Mouse (Mus musculus): ENCODE measurements at regions not wholly inside any gene's neighbourhood (a gene's known extent, or its start where the extent isn't known, plus 50 kb on each side); places are given as distances from the start of the nearest gene placed in this dataset.

DNA sequence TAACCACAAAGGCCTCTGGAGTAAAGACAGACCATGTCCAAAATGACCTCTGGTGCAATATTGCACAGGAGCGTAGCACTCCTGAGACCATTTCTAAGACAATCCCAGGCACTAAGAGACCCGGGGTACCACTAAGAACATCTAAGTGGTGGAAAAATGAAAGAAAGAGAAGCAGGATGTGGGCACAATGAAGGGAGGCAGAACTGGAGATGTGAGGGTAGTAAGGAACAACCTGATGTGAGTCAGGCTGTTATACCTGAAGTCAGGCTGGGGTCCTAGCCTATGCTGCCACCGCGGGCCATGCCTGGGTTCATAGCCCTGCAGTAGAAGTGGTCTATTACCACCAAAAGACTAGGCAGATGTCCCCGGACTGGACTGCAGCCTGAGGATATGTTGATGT, 1051.4 kb downstream of the Gsdmc2 start:
- no peak for ATAC-seq (replicated peaks; ENCODE audit: poor library complexity)

DNA sequence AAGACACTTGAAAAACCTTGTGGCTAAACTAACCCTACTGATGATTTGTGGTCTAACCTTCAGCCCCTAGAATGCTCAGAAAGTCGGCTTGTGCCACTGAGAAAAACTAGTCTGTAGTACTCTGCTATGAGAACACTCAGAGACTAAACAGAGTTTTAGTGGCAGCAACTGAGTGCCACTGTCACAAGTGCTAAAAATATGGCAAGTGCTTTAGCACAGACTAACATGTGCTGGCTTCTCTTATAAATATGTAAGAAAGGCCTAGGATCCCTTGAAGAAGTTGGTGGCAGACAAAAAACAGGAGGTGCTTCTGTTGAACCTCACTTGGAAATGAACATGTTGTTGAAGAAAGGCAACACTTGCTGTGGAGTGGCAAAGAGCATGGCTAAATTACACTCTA, 1052.9 kb downstream of the Gsdmc2 start:
- ATAC-seq (replicated peaks; ENCODE audit: poor library complexity): no peak

DNA sequence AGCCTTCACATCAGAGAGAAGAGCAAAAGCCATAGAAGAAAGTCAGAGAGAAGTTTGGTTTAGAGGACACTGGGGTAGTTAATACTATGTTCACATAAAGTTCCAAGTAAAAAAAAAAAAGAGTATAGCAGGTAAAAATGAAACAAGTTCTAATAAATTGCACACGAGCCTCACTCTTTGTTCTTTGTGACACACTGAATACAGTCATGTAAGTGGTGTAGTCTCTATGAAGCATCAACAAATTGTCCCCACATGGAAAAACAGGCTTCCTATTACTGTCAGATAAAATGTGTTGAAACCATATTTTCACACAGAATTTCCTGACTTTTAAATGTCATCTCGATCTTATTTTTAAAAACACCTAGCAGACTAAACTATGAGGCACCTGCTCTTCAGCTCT, 1057.2 kb downstream of the Gsdmc2 start:
- no peak for ATAC-seq (replicated peaks; ENCODE audit: poor library complexity)

DNA sequence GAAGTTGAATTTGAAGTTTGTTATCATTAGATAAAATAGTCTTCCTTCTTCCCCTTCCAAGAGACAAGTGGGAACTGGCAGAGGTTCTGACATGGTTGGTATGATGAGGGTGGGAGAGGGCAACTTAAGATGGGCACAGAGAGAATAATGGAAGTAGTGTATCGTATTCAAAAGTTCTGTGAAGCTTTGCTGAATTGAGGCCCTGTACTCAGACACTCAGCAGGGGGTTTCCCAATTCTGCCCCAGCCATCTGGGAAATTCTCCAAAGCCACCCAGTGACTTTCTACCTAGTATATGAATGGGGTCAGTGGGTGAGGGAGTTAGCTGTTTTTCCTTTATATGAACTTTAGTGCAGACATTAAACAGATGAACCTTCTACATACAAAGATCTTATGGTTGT, 1058.7 kb downstream of the Gsdmc2 start:
- ATAC-seq (replicated peaks; ENCODE audit: poor library complexity): no peak

DNA sequence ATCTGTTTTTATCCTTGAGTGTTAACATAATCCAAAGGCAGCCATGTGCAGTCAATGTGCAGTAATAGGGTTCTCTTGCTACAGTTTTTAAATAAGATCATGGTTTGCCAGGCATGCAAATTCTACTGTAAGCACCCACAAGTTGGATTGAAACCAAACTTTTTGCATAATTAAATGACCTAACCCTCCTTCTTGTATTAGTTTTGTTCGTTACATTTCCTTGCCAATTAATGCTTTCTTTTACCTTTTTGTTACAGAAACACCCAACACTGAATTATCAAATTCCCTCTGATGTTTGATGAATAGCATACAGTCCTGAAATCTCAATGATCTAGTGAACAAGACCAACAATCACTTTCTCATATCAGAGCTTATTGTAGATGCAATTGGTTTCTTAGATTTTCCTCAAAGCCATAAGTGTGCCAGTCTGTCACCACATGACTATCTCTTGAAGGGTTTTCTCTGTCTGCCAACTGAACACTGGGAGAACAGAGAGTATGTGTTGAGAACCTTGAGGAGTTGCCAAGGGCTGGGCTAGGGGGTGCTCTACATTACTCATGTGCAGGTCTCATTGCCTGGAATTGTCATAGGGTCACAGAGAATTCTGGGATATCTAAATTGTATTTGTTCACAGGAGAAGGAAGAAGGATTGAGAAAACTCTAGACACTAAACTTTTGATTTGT, 1060.4 kb downstream of the Gsdmc2 start:
- no peak for ATAC-seq (replicated peaks; ENCODE audit: poor library complexity)

DNA sequence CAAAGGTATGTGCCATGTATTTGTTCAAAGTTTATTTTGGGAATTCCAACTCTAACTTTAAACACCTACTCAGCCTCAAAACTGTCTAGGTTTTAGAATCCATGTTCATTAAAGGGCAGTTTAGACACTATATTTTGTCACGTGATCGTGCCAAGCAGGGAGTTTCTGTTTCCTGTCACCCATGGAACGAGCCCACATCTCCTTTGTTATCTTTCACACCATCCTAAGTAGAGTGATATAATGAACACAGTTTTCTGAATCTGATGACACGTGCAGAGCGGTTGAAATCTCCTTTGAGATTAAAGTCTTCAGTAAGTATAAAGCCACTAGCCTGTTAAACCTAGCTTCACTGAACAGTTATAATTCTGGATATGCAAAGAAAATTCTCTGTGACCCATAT, 1066.1 kb downstream of the Gsdmc2 start:
- no peak for ATAC-seq (replicated peaks; ENCODE audit: poor library complexity)

DNA sequence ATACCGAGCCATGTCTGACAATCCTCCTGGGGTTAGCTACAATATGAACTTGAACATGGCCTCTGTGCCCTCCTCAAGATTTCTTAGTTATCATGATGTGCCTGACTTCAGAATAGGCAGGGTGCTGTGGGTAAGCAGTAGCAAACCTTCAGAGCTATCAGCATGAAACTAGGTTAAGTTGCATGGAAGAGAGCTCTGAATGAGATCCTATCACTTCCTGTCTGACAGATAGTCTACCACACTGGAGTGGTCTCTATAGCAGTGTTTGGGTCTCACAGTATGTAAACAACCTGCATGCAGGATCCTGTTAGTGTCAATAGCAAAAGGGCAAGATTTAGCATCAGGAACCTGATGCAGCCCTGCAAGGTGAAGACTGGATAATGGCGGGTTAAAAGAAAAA, 1092.3 kb downstream of the Gsdmc2 start:
- ATAC-seq (replicated peaks; ENCODE audit: poor library complexity): no peak

DNA sequence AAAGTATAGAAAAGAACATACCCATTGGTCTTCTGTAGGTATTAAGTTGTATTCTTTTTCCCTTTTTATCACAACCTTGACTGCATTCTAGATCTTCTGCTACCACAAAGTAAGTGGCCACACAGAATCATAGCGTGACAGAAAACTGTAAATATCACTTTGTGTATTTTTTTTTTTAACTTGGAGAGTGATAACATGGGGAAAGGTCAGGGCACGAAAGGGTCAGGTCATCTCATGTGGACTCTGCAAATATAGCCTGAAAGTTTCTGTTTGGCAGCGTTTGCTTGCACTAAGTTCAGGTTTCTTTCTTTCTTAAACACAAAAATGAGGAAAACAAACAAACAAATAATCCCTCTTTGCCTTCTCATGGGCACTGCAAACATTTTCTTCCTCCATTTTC, 1101.1 kb downstream of the Gsdmc2 start:
- no peak for ATAC-seq (replicated peaks; ENCODE audit: poor library complexity)

DNA sequence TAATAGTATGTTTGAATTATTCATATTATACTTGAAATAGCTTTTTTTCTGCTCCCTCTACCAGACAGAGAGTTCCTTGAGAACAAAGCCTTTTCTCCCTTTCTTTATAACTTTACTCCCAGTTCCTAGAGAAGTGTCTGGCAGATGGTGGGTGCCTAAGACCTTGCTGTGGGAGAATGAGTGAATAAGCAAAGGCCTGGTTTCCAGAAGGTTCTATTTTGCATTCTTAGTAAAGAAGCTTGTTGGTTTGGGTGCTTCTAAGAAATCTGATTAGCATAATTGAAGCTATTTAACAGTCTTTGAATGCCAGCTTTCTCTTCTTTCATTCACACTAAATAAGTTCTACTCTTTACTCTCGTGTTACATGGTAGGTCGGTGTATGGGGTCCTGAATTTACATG, 1104.2 kb downstream of the Gsdmc2 start:
- ATAC-seq (replicated peaks; ENCODE audit: poor library complexity): no peak

DNA sequence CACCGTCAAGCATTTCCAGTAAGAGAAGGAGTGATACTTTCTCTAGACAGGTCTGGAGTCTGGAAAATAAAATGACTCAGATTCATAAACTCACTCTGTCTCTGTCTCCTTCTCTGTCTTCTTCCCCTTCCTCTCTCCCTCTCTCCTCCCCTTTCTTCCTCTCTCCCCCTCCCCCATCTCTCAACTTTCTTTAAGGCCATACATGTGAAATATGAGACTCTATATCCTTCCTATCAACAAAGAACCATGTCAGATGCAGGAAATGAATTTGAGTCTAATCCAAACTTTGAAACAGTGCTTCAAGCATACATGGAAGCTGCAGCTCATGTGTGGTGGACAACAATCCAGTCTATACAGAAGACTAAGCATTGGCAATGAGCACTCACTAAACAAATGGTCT, 1109.6 kb downstream of the Gsdmc2 start:
- no peak for ATAC-seq (replicated peaks; ENCODE audit: poor library complexity)

DNA sequence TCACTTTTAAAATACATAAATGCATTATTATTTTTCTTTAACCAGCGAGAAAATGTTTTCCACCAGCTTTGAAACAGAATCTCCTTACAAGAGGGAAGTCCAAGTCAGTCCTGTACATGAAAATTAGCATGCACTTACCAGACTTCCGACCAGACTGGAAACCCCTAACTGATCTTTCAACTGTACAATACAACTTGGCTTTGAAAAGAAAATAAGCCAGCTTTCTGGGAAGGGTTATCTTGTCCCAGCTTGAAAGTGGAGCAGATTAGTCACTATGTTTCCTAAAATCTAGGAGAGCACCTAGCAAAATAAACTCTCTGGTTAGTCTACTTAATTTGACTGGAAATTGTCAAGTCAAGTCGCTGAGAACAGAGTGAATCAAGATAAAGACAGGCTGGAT, 1110.1 kb downstream of the Gsdmc2 start:
- ATAC-seq (replicated peaks; ENCODE audit: poor library complexity): no peak

DNA sequence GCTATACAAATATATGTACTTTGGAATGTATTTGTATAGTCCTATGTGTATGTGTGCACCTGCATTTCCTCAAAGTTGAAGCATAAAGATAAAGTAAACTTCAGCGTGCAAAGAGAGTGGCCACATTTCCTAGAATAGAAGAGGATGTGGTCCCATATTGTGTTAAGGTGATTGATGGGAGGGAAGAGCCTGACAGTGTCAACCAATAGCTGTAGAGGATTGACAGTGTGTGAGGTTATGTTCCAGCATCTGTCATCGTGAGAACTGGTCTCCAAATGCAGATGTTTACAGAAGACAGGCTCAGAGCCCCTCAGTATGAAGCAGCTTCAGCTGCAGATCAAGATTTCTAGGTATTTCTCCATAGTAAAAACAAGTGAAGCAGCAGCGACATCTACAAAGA, 1114.5 kb downstream of the Gsdmc2 start:
- no peak for ATAC-seq (replicated peaks; ENCODE audit: poor library complexity)

DNA sequence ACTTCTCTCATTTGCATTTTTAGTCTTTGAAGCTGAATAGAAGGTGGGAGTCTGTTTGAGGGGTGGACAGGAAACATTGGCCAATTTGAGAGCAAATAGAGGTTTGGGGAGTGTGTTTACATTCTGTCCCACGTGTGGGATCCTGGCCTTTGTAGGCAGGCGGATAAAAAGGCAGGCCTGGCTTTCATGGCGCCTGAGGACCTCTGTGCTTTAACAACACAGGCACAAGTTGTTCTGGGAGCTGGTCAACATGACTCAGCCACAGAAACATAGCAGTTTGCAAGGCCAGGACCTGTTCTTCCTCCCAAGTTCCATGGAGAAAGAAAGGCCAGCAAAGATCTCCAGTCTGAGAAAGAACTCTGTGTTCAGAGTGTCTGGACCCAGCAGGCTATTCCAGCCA, 1130.7 kb downstream of the Gsdmc2 start:
- no peak for ATAC-seq (replicated peaks; ENCODE audit: poor library complexity)

DNA sequence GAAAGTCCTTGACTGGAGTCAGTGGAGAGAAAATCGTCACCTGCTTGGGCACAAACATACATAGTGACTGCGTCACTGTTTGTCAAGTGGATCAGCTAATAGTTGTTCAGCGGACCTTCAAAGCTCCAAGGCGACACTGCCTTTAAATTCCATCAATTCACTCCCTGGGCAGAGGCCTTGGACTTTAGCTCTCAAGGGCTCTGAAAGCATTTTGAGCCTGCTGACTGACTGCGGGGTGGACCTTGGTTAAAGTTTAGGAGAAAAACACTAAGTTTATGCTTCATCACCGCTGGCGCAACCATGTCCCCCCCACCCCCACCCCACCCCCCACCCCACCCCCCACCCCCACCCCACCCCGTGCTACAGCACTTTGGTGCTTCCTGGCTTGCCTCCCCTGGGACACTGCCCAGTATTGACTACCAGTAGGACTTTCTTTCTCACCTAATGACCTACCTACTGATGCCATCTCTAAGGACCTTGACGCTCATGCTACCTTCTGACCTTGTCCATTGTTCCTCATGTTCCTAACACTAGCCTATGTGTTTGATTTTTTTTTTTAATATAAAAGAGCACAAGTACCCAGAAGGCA, 1132.3 kb downstream of the Gsdmc2 start:
- ATAC-seq (replicated peaks; ENCODE audit: poor library complexity): no peak

DNA sequence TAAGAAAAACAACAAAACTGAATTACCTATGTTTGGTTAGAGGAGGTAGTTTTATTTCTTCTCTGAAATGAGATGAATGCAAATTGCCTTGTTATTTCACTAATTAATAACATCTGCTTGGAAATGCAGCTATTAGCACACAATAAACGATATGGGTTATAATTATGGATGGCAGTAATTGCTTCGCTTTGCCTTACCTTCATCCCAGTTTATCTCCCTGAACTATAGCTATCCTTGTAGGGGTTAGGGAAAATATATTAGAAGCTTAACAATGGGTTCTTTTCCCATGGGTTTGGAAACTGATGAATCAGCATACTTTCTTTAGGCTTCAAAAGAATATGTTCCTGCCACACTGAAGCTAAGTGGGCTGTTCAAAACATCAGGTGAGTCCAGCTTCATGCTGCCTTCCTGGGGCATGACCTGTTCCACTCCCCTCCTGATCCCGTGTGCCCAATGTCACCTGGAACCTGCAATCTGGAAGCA, 1132.9 kb downstream of the Gsdmc2 start:
- no peak for ATAC-seq (replicated peaks; ENCODE audit: poor library complexity)

DNA sequence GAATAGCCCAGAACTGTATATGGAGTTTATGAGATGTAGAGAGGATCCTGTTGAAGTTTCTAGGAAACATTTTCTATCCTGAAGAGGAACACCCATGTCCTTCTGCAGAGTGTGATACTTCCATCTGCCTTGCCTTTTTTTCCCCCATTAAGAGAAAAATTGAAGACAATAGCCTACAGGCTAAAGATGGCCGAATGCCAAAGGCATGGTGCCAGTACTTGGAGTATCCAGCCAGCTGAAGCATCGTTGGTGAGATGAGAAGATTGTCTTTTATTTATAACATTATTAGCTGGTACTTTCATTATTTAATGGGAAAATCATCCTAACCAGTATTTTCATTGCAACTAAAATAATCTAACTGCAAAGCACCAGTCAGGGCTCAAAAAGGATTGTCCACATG, 1135.4 kb downstream of the Gsdmc2 start:
- no peak for ATAC-seq (replicated peaks; ENCODE audit: poor library complexity)

DNA sequence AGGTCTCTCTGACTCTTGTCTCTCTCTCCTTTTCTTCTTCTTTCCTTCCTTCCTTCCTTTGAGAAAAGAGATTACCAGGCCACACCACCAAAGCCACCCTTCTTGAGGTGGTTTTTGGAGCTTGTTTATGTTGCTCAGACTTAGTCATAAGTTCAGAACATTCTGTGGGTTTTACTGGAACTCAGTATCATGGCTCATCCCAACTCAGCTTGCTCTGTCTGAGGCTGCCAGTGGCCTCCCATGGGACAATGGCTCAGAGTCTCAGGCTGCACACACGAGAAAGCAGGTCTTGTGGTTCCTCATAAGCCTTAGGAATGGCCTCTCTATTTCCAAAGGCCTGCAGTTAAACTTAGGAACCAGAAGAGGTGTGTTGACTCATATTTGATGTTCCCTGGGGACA, 1146.4 kb downstream of the Gsdmc2 start:
- ATAC-seq (replicated peaks; ENCODE audit: poor library complexity): no peak

DNA sequence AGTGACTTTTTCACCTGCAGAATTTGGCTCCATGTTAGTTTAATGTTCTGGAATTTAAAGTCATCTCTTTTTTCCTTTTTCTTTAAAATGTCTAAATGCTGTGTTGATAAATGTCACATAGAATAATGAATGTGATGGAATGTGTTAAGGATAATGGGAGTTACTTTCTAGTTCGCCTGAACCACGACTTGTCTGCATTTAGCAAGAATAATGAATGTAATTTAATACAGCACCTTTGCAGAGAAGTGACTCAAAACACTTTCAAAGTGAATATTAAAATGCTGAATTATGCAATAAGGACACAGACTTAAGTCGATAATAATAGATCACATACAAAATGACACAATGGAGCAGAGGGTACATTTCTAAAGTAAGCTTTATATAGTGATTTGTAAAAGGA, 1150.2 kb downstream of the Gsdmc2 start:
- ATAC-seq (replicated peaks; ENCODE audit: poor library complexity): no peak

DNA sequence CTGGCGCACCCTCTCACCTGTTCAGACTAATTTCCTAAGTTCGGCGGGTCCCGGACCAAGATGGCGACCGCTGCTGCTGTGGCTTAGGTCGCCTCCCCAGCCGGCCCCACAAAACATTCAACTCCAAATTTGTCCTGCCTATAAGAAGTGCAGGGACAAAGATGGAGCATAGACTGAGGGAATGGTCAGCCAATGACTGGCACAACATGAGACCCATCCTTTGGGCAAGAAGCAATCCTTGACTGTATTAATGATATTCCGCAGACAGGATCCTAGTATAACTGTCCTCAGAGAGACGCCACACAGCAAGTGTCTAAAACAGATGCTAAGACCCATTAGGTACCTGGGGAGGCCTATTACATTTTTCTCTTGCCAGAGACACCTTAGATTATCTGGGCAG, 1151.3 kb downstream of the Gsdmc2 start:
- no peak for ATAC-seq (replicated peaks; ENCODE audit: poor library complexity)

DNA sequence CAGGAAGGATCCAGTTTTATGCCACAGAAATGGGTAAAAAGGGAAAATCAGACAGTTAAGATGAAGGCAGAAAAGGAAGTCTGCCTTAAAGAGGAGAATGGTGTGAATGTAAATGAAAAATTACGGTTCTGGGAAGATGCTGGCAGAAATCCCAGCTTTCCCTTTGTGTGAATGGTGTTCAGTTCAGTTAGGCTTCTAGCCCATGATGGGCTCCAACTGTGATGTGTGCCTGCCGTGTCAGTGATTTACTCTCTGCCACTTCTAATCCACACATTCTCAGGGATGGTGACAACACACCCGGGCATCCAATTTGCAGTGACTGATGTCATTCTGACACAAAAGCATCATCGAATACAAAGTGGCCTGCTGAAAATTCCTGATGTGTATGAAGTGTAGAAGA, 1171.6 kb downstream of the Gsdmc2 start:
- ATAC-seq (replicated peaks; ENCODE audit: poor library complexity): no peak

DNA sequence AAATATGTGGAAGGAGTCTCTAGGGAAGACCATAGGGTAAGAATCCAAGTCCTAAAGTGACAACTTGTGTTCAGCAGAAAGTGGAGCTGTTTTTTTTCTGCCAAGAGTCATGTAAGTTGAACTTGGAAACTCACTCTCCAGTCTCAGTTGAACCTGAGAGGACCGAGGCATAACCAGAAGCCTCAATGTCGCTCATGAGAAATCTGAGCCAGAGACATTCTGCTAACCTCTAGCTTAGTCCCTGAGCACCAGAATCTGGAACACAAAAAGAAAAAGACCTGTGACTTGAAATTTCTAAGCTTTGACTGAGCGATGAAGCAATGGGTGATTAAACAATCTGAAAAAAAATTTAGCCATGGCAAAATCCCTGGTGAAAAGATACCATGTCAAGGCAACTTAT, 1175.0 kb downstream of the Gsdmc2 start:
- no peak for ATAC-seq (replicated peaks; ENCODE audit: poor library complexity)

DNA sequence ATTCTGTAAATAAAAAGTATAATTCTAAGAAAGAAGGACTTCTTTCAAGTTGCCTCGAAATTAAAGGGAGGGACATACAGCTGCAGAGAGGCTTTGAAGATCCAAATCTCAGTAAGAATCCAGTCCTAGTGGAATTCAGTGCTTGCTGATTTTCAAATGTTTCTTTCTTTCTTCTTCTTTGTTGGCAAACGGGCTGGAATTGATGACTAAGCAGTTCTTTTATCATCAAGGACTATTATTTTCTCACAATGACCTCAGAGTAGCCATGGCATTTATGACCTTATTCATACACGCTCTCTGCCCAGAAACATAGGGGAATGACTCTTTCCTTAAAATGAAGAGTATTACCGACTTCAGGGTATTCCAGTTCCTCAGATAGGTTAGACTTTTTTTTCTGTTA, 1185.9 kb downstream of the Gsdmc2 start:
- ATAC-seq (replicated peaks; ENCODE audit: poor library complexity): no peak

DNA sequence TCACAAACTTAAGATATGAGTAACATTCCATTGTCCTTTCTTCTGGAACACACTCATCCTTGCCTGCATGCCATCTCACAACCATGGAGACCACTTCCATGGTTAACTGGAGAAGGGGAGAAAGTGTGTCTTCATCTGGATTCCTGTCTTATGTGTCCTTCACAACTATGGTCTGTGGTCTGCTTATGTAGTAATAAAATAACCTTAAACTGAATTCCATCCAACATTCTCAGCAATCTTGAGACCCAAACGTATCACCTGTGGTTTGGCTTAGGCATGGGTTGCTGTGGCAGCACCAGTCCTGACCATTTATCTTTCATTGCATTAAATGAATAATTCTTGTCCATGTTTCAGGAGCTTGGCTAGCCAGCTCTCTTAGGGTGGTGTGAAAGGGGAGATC, 1186.3 kb downstream of the Gsdmc2 start:
- no peak for ATAC-seq (replicated peaks; ENCODE audit: poor library complexity)

All from megakaryocyte progenitor cell, adult 5-6 weeks (primary cell).